Mouse (Mus musculus) embryonic stem cell, embryonic (primary cell): Measurements from ENCODE around the gene P2ry2.

Experiments
- CTCF ChIA-PET, 4 experiments: fragments of 300-600 bp in 2 of 4; fragments of 350-600 bp in 2 of 4; sonication (Branson Sonifier 250); formaldehyde crosslinking; loops; one replicate each; lab custom pipeline; 2022; ENCODE audit warnings: inconsistent platforms in 2 of 4; lab: Charles Lee
- POLR2A ChIA-PET, 4 experiments: fragments of 300-600 bp in 2 of 4; fragments of 350-600 bp in 2 of 4; sonication (Branson Sonifier 250); formaldehyde crosslinking; loops; one replicate each; lab custom pipeline; 2022; ENCODE audit warnings: antibody characterized with exemption in 4 of 4, inconsistent platforms in 1 of 4; lab: Charles Lee

P2ry2 gene

GRCm38 (mm10) chr7:100972875-100973274, 39.8 kb downstream of the P2ry2 start:
- POLR2A ChIA-PET = no interaction called here

GRCm38 (mm10) chr7:100968874-100969659, 43.6 kb downstream of the P2ry2 start:
- ChIA-PET POLR2A (interaction anchor here (0.6 to 2.6 kb wide), 5 partner anchors 8 to 282 kb away, joined by 3 to 5 read pairs (median 4); no protein-coding TSS in a partner anchor), CTCF (interaction anchor here (0.6 to 1.4 kb wide), 8 partner anchors 11 to 569 kb away, joined by 3 to 13 read pairs (median 4); no protein-coding TSS in a partner anchor)

More at GRCm38 (mm10) chr7:100972875-100973274, 39.8 kb downstream of the P2ry2 start:
- CTCF ChIA-PET = interaction anchor here in 1 of 4 experiments (0.6 to 1.5 kb wide), 3 partner anchors 8 to 440 kb away, joined by 3 read pairs; no protein-coding TSS in a partner anchor

GRCm38 (mm10) chr7:100968376-100968775, 44.3 kb downstream of the P2ry2 start:
- ChIA-PET CTCF (interaction anchor here in 3 of 4 experiments (0.6 to 2.4 kb wide), 9 partner anchors 10 to 380 kb away, joined by 3 to 14 read pairs (median 4); no protein-coding TSS in a partner anchor), POLR2A (interaction anchor here in 2 of 4 experiments (1.2 to 2.6 kb wide), 2 partner anchors 25 kb away, joined by 5 read pairs; no protein-coding TSS in a partner anchor)

GRCm38 (mm10) chr7:100967850-100968249, 44.8 kb downstream of the P2ry2 start:
- CTCF ChIA-PET = interaction anchor here (0.6 to 2.4 kb wide), 18 partner anchors 10 to 324 kb away, joined by 3 to 14 read pairs (median 4); no protein-coding TSS in a partner anchor
- POLR2A ChIA-PET = interaction anchor here in 2 of 4 experiments (0.5 to 2.6 kb wide), 7 partner anchors 14 to 891 kb away, joined by 3 to 5 read pairs (median 3); no protein-coding TSS in a partner anchor

- CTCF ChIA-PET = interaction anchor here in 3 of 4 experiments (0.6 to 3.1 kb wide), 19 partner anchors 8 to 543 kb away, joined by 3 to 14 read pairs (median 5); partner anchors contain the start of gene Arhgef17 (in 1 of the 3)
Observed at GRCm38 (mm10) chr7:100966014-100966413, 46.7 kb downstream of the P2ry2 start.

GRCm38 (mm10) chr7:100965079-100965478, 47.6 kb downstream of the P2ry2 start:
- ChIA-PET POLR2A (interaction anchor here in 3 of 4 experiments (0.8 to 2.1 kb wide), 6 partner anchors 9 to 96 kb away, joined by 3 to 12 read pairs (median 3); partner anchors contain the start of gene P2ry6 (in 1 of the 3)), CTCF (interaction anchor here (0.6 to 3.2 kb wide), 37 partner anchors 8 to 448 kb away, joined by 3 to 15 read pairs (median 4); no protein-coding TSS in a partner anchor)

More at GRCm38 (mm10) chr7:100966014-100966413, 46.7 kb downstream of the P2ry2 start:
- POLR2A ChIA-PET = interaction anchor here in 2 of 4 experiments (1.0 to 1.8 kb wide), 2 partner anchors 23 to 110 kb away, joined by 3 read pairs; no protein-coding TSS in a partner anchor

GRCm38 (mm10) chr7:100964242-100964641, 48.4 kb downstream of the P2ry2 start:
- CTCF ChIA-PET = interaction anchor here in 3 of 4 experiments (0.5 to 3.2 kb wide), 32 partner anchors 9 to 449 kb away, joined by 3 to 15 read pairs (median 4); no protein-coding TSS in a partner anchor
- POLR2A ChIA-PET = interaction anchor here in 2 of 4 experiments (0.5 to 2.1 kb wide), 5 partner anchors 10 to 32 kb away, joined by 3 to 12 read pairs (median 4); partner anchors contain the start of gene P2ry6 (in 1 of the 2)

GRCm38 (mm10) chr7:100963381-100963780, 49.3 kb downstream of the P2ry2 start:
- POLR2A ChIA-PET = interaction anchor here in 2 of 4 experiments (0.7 to 2.1 kb wide), 3 partner anchors 18 to 28 kb away, joined by 3 to 6 read pairs (median 3); no protein-coding TSS in a partner anchor

GRCm38 (mm10) chr7:100961146-100961545, 51.5 kb downstream of the P2ry2 start:
- CTCF ChIA-PET = interaction anchor here in 2 of 4 experiments (0.6 to 1.2 kb wide), 5 partner anchors 9 to 270 kb away, joined by 3 to 5 read pairs (median 4); no protein-coding TSS in a partner anchor
- POLR2A ChIA-PET = interaction anchor here in 1 of 4 experiments (1.3 kb wide), 1 partner anchor 9 kb away, joined by 4 read pairs; no protein-coding TSS in a partner anchor

More at GRCm38 (mm10) chr7:100963381-100963780, 49.3 kb downstream of the P2ry2 start:
- CTCF ChIA-PET = interaction anchor here in 2 of 4 experiments (0.6 to 3.2 kb wide), 5 partner anchors 18 to 449 kb away, joined by 3 to 15 read pairs (median 3); no protein-coding TSS in a partner anchor

- CTCF ChIA-PET = interaction anchor here in 2 of 4 experiments (0.9 to 1.2 kb wide), 5 partner anchors 19 to 91 kb away, joined by 3 to 5 read pairs (median 4); no protein-coding TSS in a partner anchor
- POLR2A ChIA-PET = interaction anchor here in 2 of 4 experiments (0.5 to 1.3 kb wide), 3 partner anchors 9 to 151 kb away, joined by 4 to 5 read pairs (median 4); no protein-coding TSS in a partner anchor
Observed at GRCm38 (mm10) chr7:100960462-100960861, 52.2 kb downstream of the P2ry2 start.

- ChIA-PET POLR2A (interaction anchor here in 2 of 4 experiments (0.6 to 0.8 kb wide), 7 partner anchors 9 to 553 kb away, joined by 3 to 5 read pairs (median 3); no protein-coding TSS in a partner anchor), CTCF (interaction anchor here (0.6 to 3.9 kb wide), 22 partner anchors 9 to 662 kb away, joined by 3 to 29 read pairs (median 4); partner anchors contain the start of gene Arhgef17 (in 1 of the 4))
Observed at GRCm38 (mm10) chr7:100958426-100958825, 54.2 kb downstream of the P2ry2 start.

- ChIA-PET CTCF (interaction anchor here in 2 of 4 experiments (0.5 to 2.1 kb wide), 3 partner anchors 9 to 278 kb away, joined by 3 to 8 read pairs (median 5); no protein-coding TSS in a partner anchor), POLR2A (interaction anchor here in 1 of 4 experiments (0.9 to 1.9 kb wide), 2 partner anchors 9 to 12 kb away, joined by 3 to 9 read pairs; no protein-coding TSS in a partner anchor)
Observed at GRCm38 (mm10) chr7:100952686-100953085, 60.0 kb downstream of the P2ry2 start.

GRCm38 (mm10) chr7:100951903-100952302, 60.8 kb downstream of the P2ry2 start:
- POLR2A ChIA-PET = no interaction called here
- CTCF ChIA-PET = interaction anchor here in 1 of 4 experiments (1.4 to 2.1 kb wide), 2 partner anchors 10 to 13 kb away, joined by 3 to 8 read pairs; no protein-coding TSS in a partner anchor

- ChIA-PET POLR2A (interaction anchor here in 2 of 4 experiments (0.7 to 1.0 kb wide), 2 partner anchors 8 to 71 kb away, joined by 3 read pairs; no protein-coding TSS in a partner anchor), CTCF (interaction anchor here in 2 of 4 experiments (0.7 to 1.7 kb wide), 5 partner anchors 8 to 57 kb away, joined by 3 to 5 read pairs (median 3); no protein-coding TSS in a partner anchor)
Observed at GRCm38 (mm10) chr7:100950481-100951010, 62.1 kb downstream of the P2ry2 start.

GRCm38 (mm10) chr7:100950031-100950430, 62.6 kb downstream of the P2ry2 start:
- ChIA-PET CTCF (interaction anchor here in 3 of 4 experiments (0.7 to 1.7 kb wide), 5 partner anchors 8 to 102 kb away, joined by 3 to 4 read pairs (median 3); no protein-coding TSS in a partner anchor), POLR2A (interaction anchor here in 1 of 4 experiments (1.0 kb wide), 1 partner anchor 8 kb away, joined by 3 read pairs; no protein-coding TSS in a partner anchor)
